Mouse (Mus musculus) ES-Bruce4 (cell line): ENCODE measurements at regions not wholly inside any gene's neighbourhood (a gene's known extent, or its start where the extent isn't known, plus 50 kb on each side); places are given as distances from the start of the nearest gene placed in this dataset.

Experiments used
- EP300 ChIP-seq: IDR thresholded peaks from 2 replicates; pipeline ENCODE4 v1.6.1; 2011; ENCODE audit warnings: low read depth, low read length; ENCODE audit not compliant: insufficient read depth
- POLR2A ChIP-seq: IDR thresholded peaks from one replicate; pipeline ENCODE4 v1.8.1; 2011; ENCODE audit warnings: low read length; ENCODE audit not compliant: insufficient read depth

- TF ChIP-seq EP300, result no peak
- TF ChIP-seq POLR2A, result no peak
Observed at GRCm38 (mm10) chr7:37335212-37335611, 438.2 kb downstream of the Zfp536 start.
